Mouse (Mus musculus) CH12.LX (cell line): ENCODE measurements at regions not wholly inside any gene's neighbourhood (a gene's known extent, or its start where the extent isn't known, plus 50 kb on each side); places are given as distances from the start of the nearest gene placed in this dataset.

Source experiments
- DNase-seq: peaks from one replicate; pipeline ENCODE4 v3.0.0-alpha.2; 2013; ENCODE audit errors: extremely low read depth
- H3K27ac ChIP-seq: 2 replicates; pipeline ENCODE4 v1.5.1; 2012; ENCODE audit warnings: low read depth, mild to moderate bottlenecking, control low read depth, moderate library complexity; ENCODE audit not compliant: insufficient read depth
- H3K27me3 ChIP-seq: replicated peaks from 2 replicates; pipeline ENCODE3; 2012; ENCODE audit warnings: inconsistent platforms
- H3K36me3 ChIP-seq, 2 experiments: replicated peaks in 1 of 2; 2 replicates each; pipeline versions ENCODE3 to v1.6.1; 2012; ENCODE audit warnings: inconsistent platforms in 1 of 2, low read length in 1 of 2, mild to moderate bottlenecking in 1 of 2, mixed read lengths in 1 of 2, moderate library complexity in 1 of 2; ENCODE audit not compliant: control insufficient read depth in 1 of 2, insufficient read depth in 1 of 2
- H3K4me1 ChIP-seq, 2 experiments: 2 replicates each; pipeline ENCODE4 v1.6.1; 2012; ENCODE audit warnings: inconsistent platforms in 1 of 2, moderate library complexity in 1 of 2; ENCODE audit not compliant: insufficient read depth in 2 of 2, control insufficient read depth in 1 of 2
- H3K4me2 ChIP-seq: 2 replicates; pipeline ENCODE4 v1.6.1; 2012; ENCODE audit warnings: low read depth, mild to moderate bottlenecking, control low read depth; ENCODE audit not compliant: poor library complexity, insufficient read depth, severe bottlenecking
- H3K4me3 ChIP-seq, 3 experiments: fragments of 150-350 bp in 1 of 3; sonication (generic) in 1 of 3; replicated peaks in 1 of 3; 2 replicates each; pipeline versions ENCODE3 to v1.5.1; 2011 to 2012; ENCODE audit warnings: low read depth in 2 of 3, low read length in 2 of 3, mild to moderate bottlenecking in 2 of 3, moderate library complexity in 2 of 3, control low read depth in 1 of 3, improper control_type of control experiment in 1 of 3, inconsistent platforms in 1 of 3, mixed read lengths in 1 of 3; ENCODE audit not compliant: poor library complexity in 1 of 3
- H3K79me2 ChIP-seq: replicated peaks from 2 replicates; pipeline ENCODE4 v1.6.1; 2012; ENCODE audit warnings: mild to moderate bottlenecking, moderate library complexity; ENCODE audit not compliant: control insufficient read depth, poor library complexity, insufficient read depth, severe bottlenecking; ENCODE audit errors: extremely low read depth
- H3K9ac ChIP-seq: 2 replicates; pipeline ENCODE4 v1.6.1; 2012; ENCODE audit warnings: low read depth, mild to moderate bottlenecking, control low read depth, moderate library complexity; ENCODE audit not compliant: insufficient read depth
- H3K9me3 ChIP-seq: replicated peaks from 2 replicates; pipeline ENCODE3; 2012; ENCODE audit warnings: low read length, inconsistent platforms, mixed read lengths
- CTCF ChIP-seq, 2 experiments: IDR thresholded peaks in 1 of 2; conservative IDR thresholded peaks in 1 of 2; 2 replicates each; pipeline ENCODE4 v1.5.1; 2011 to 2012; ENCODE audit warnings: low read depth in 2 of 2, low read length in 2 of 2, improper control_type of control experiment in 1 of 2, inconsistent platforms in 1 of 2, mild to moderate bottlenecking in 1 of 2, moderate library complexity in 1 of 2
- EP300 ChIP-seq: IDR thresholded peaks from 2 replicates; pipeline ENCODE4 v1.6.1; 2011; ENCODE audit warnings: low read length, improper control_type of control experiment
- GABPA ChIP-seq: IDR thresholded peaks from 2 replicates; pipeline ENCODE4 v1.6.1; 2012; ENCODE audit warnings: low read depth, low read length, improper control_type of control experiment, inconsistent platforms; ENCODE audit not compliant: insufficient replicate concordance
- HCFC1 ChIP-seq: IDR thresholded peaks from 2 replicates; pipeline ENCODE4 v1.6.1; 2012; ENCODE audit warnings: low read depth, mild to moderate bottlenecking, inconsistent platforms, low read length, improper control_type of control experiment
- JUN ChIP-seq: IDR thresholded peaks from 2 replicates; pipeline ENCODE4 v1.6.1; 2011; ENCODE audit warnings: low read depth, mild to moderate bottlenecking, low read length, improper control_type of control experiment, moderate library complexity; ENCODE audit not compliant: insufficient read depth
- JUND ChIP-seq: conservative IDR thresholded peaks from 2 replicates; pipeline ENCODE4 v1.6.1; 2011; ENCODE audit warnings: low read depth, low read length, improper control_type of control experiment
- KAT2A ChIP-seq: IDR thresholded peaks from 2 replicates; pipeline ENCODE4 v1.6.1; 2012; ENCODE audit warnings: low read length, improper control_type of control experiment, inconsistent platforms; ENCODE audit not compliant: insufficient replicate concordance
- MAFK ChIP-seq: IDR thresholded peaks from 2 replicates; pipeline ENCODE4 v1.6.1; 2011; ENCODE audit warnings: low read length, improper control_type of control experiment; ENCODE audit not compliant: insufficient replicate concordance
- MEF2A ChIP-seq: IDR thresholded peaks from 2 replicates; pipeline ENCODE4 v1.6.1; 2014; ENCODE audit warnings: low read depth, mild to moderate bottlenecking, inconsistent platforms, low read length, improper control_type of control experiment, borderline replicate concordance
- MYC ChIP-seq: IDR thresholded peaks from 2 replicates; pipeline ENCODE4 v1.6.1; 2011; ENCODE audit warnings: low read depth, mild to moderate bottlenecking, improper control_type of control experiment, low read length
- NELFE ChIP-seq: IDR thresholded peaks from 2 replicates; pipeline ENCODE4 v1.6.1; 2011; ENCODE audit warnings: low read depth, low read length, improper control_type of control experiment
- POLR2A ChIP-seq: IDR thresholded peaks from 2 replicates; pipeline ENCODE4 v1.6.1; 2011; ENCODE audit warnings: low read depth, mild to moderate bottlenecking, improper control_type of control experiment, low read length
- POLR2AphosphoS2 ChIP-seq: IDR thresholded peaks from 2 replicates; pipeline ENCODE4 v1.6.1; 2011; ENCODE audit warnings: low read depth, low read length, improper control_type of control experiment
- RCOR1 ChIP-seq: conservative IDR thresholded peaks from 2 replicates; pipeline ENCODE4 v1.6.1; 2012; ENCODE audit warnings: low read depth, mild to moderate bottlenecking, inconsistent platforms, low read length, improper control_type of control experiment
- SIN3A ChIP-seq: IDR thresholded peaks from 2 replicates; pipeline ENCODE4 v1.6.1; 2012; ENCODE audit warnings: low read length, improper control_type of control experiment, inconsistent platforms
- SMC3 ChIP-seq: IDR thresholded peaks from 2 replicates; pipeline ENCODE4 v1.6.1; 2011; ENCODE audit warnings: low read depth, low read length, improper control_type of control experiment
- TBP ChIP-seq: conservative IDR thresholded peaks from 2 replicates; pipeline ENCODE4 v1.6.1; 2011; ENCODE audit warnings: low read depth, low read length, improper control_type of control experiment
- UBTF ChIP-seq: IDR thresholded peaks from 2 replicates; pipeline ENCODE4 v1.6.1; 2012; ENCODE audit warnings: low read depth, mild to moderate bottlenecking, inconsistent platforms, low read length, improper control_type of control experiment, moderate library complexity
- USF1 ChIP-seq: IDR thresholded peaks from 2 replicates; pipeline ENCODE4 v1.6.1; 2014; ENCODE audit warnings: low read depth, mild to moderate bottlenecking, inconsistent platforms, low read length, improper control_type of control experiment
- USF2 ChIP-seq: conservative IDR thresholded peaks from 2 replicates; pipeline ENCODE4 v1.6.1; 2011; ENCODE audit warnings: low read depth, low read length, improper control_type of control experiment
- ZMIZ1 ChIP-seq: IDR thresholded peaks from 2 replicates; pipeline ENCODE4 v1.6.1; 2012; ENCODE audit warnings: low read depth, mild to moderate bottlenecking, inconsistent platforms, low read length, improper control_type of control experiment
- dilution Hi-C: fragments of 300-500 bp; cut with MboI; formaldehyde crosslinking; loops from 2 replicates; pipeline ENCODE4 v1.14.3; 2020; ENCODE audit warnings: low sequenced_read_pairs; ENCODE audit not compliant: extremely low pct_unique_long_range_greater_than_20kb, extremely low pct_ligation_motif_present
- in situ Hi-C: fragments of 300-500 bp; cut with MboI; formaldehyde crosslinking; loops from 3 replicates; pipeline ENCODE4 v1.14.3; 2019; ENCODE audit warnings: low sequenced_read_pairs, low pct_ligation_motif_present, low pct_unique_long_range_greater_than_20kb, mixed read lengths

DNA sequence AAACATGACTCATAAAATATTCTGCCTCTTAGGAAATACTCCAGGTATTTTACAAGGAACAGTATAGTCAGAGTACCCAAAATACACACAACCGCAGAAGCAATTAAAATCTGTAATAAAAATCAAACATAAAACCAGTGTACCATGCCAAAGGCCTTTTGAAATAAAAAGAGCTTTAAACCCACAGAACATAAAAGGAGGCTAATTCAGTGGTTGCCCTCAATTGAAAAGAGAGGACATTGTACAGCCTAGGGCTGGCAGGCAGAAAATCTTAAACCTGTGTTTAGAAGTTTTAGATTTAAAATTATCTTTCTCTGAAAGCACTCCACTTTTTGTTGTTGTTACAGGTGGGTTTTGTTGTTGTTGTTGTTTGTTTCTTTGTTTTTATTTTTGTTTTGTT is 437.4 kb downstream of the Dnajb9 start:
- no peak overlapping the region for H3K4me2 ChIP-seq
- H3K9me3 ChIP-seq, result no peaks in the 10 kb centered on the region
- DNase-seq, result no peak
- H3K4me1 ChIP-seq, result no peaks in the 10 kb centered on the region
- no peak overlapping the region for H3K4me3 ChIP-seq
- no peaks in the 10 kb centered on the region for H3K36me3 ChIP-seq
- no peaks in the 10 kb centered on the region for H3K79me2 ChIP-seq
- dilution Hi-C loops, result no loop called here
- no peaks in the 10 kb centered on the region for H3K27me3 ChIP-seq
- TF ChIP-seq MYC, result no peak
- no peak for TF ChIP-seq GABPA
- TF ChIP-seq USF1, result no peak
- no peak for TF ChIP-seq MAFK
- no peak for TF ChIP-seq ZMIZ1
- no peak for TF ChIP-seq JUND
- TF ChIP-seq TBP, result no peak
- TF ChIP-seq MEF2A, result no peak
- no peak for TF ChIP-seq POLR2A
- TF ChIP-seq UBTF, result no peak
- no peak for TF ChIP-seq HCFC1
- no peak for TF ChIP-seq CTCF (conservative IDR thresholded peaks at IDR 0.05 in 1 of 2, IDR thresholded peaks at IDR 0.05 in 1 of 2; ENCODE audit: low read depth in 2 of 2, low read length in 2 of 2)
- no peak for TF ChIP-seq EP300
- TF ChIP-seq NELFE, result no peak
- no peak for TF ChIP-seq RCOR1
- no peak for TF ChIP-seq KAT2A
- in situ Hi-C loops, result no loop called here
- H3K27ac ChIP-seq, result no peak overlapping the region
- H3K9ac ChIP-seq, result no peak overlapping the region

DNA sequence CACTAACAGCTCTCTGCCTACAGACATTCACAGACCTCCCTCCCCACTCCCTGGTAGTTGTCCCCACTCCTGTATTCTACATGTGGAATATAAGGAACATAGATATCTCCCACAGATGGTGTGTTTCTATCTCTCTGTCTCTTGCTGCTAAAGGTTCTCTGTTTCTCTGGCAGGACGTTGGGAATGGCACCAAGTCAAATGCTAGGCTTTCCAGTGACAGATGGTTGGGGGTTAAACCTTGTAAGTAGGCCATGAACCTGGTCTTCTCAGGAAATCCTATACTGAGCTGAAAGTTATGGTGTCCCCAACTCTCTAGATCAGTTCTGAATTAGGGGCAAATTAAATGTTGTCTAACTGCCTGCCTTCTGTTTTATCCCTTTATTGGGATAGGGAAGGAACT is 448.0 kb downstream of the Dnajb9 start:
- no peak overlapping the region for H3K4me3 ChIP-seq

More for the DNA sequence above, 448.0 kb downstream of the Dnajb9 start:
- dilution Hi-C loops, result no loop called here
- in situ Hi-C loops, result no loop called here
- Histone ChIP-seq H3K36me3 (no peaks in the 10 kb centered on the region), H3K4me1 (peaks cover 0 to 2% of the 10 kb centered on the region in 2 experiments; a peak in 1 of 4 replicates), H3K79me2 (no peaks in the 10 kb centered on the region), H3K4me2 (no peak overlapping the region), H3K27me3 (no peaks in the 10 kb centered on the region), H3K9me3 (no peaks in the 10 kb centered on the region), H3K27ac (no peak overlapping the region), H3K9ac (no peak overlapping the region)
- DNase-seq, result no peak
- no peak for TF ChIP-seq ZMIZ1
- TF ChIP-seq TBP, result no peak
- no peak for TF ChIP-seq SIN3A
- TF ChIP-seq SMC3, result no peak
- TF ChIP-seq POLR2AphosphoS2, result no peak
- TF ChIP-seq USF1, result no peak
- TF ChIP-seq JUN, result no peak
- TF ChIP-seq USF2, result no peak
- no peak for TF ChIP-seq POLR2A
- TF ChIP-seq NELFE, result no peak
- no peak for TF ChIP-seq GABPA
